Mouse (Mus musculus) bone marrow macrophage, adult 2 months (primary cell): ENCODE measurements at regions not wholly inside any gene's neighbourhood (a gene's known extent, or its start where the extent isn't known, plus 50 kb on each side); places are given as distances from the start of the nearest gene placed in this dataset.

ENCODE experiments used
- CTCF ChIP-seq: IDR thresholded peaks from 2 replicates; pipeline ENCODE4 v1.5.1; 2012; ENCODE audit warnings: low read depth, mild to moderate bottlenecking, low read length, moderate library complexity
- POLR2A ChIP-seq: IDR thresholded peaks from 2 replicates; pipeline ENCODE4 v1.6.1; 2012; ENCODE audit warnings: mild to moderate bottlenecking, low read depth, low read length, borderline replicate concordance

- TF ChIP-seq CTCF (no peak), POLR2A (no peak)
These were observed 72.9 kb upstream of the 1700024P04Rik start for GRCm38 (mm10) chr13:99057293-99057588.
